Mouse (Mus musculus): ENCODE measurements around the gene Dnajc4.
A peak's percentile ranks its signal among the peaks of the same experiment; 100 is the strongest.

The Dnajc4 gene

GRCm38 (mm10) chr19:6948186-6948585, 44.2 kb downstream of the Dnajc4 start:
- DNase-seq, result peak in 1 of 2 experiments; percentile 41

GRCm38 (mm10) chr19:6947742-6948141, 44.6 kb downstream of the Dnajc4 start:
- DNase-seq, result no peak

- DNase-seq, result peak in 1 of 2 experiments; percentile 44
Observed at GRCm38 (mm10) chr19:6943709-6944108, 48.7 kb downstream of the Dnajc4 start.

DNA sequence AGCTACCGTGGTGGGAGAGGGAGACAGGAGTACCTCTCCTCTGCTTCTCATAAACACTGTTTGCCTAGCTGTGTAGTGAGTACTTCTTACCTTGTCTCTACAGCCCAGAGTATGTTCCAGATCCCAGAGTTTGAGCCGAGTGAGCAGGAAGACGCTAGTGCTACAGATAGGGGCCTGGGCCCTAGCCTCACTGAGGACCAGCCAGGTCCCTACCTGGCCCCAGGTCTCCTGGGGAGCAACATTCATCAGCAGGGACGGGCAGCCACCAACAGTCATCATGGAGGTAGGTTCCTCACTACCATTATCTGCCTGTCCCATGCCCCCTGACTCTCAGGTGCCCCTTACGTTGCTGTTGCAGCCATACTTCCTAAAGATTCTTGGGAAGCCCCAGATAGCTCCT, 49.6 kb downstream of the Dnajc4 start:
- DNase-seq, result peak in 1 of 2 experiments; percentile 48

GRCm38 (mm10) chr19:6942249-6942691, 50.1 kb downstream of the Dnajc4 start, which contains the start of gene Gpr137:
TSS of gene Gpr137 (minus strand) at chr19:6942480.
- peak; percentile 97 to 99 for DNase-seq

DNA sequence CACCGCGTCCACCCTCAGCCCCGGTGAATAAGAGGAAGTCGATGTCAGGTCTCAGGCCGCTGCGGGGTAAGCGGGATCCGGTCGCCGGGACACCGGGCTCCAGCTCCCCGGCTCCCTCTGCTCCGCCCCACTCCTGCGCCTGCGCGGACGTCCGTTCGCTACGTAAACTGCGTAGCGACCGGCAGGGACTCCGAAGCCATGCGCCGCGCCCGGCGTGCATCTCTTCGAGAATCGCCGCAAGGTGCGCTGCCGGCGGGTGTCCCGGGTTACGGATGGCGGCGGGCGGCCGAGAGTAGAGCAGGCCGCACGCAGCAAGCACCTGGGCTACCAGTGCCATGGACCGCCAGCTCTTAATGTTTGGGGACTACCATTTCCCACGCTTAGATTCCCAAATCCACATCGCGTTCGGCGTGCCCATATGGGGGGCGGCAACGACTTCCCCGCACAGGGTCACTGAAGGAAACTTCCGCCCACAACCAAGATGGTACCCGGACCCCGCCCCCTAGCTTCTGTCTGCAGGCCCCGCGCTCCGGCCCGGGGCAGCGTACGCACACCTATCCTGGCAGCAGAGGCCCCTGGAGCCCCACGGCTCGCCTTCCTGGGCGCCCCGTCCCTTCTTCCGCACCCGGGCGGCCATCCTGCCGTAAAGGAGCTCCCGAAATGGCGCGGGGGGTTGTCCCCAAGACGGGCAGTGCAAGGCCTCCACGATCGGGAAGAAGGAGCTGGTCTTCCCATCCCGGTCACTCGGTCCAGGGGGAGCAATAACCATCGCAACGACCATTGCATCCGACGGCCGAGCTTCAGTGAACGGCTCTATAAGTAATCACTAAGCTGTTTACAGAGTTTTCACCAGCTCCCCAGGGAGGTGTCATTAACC, 50.8 kb downstream of the Dnajc4 start, which contains the start of gene Bad:
Gene Bad, plus strand, starts transcription at position 490 of the 877 bp plus-strand sequence.
- peak; percentile 95 to 96 for DNase-seq

GRCm38 (mm10) chr19:6940396-6941351, 51.7 kb downstream of the Dnajc4 start:
- DNase-seq, result peak in 1 of 2 experiments; percentile 60

GRCm38 (mm10) chr19:6939106-6940002, 53.0 kb downstream of the Dnajc4 start:
- DNase-seq, result no peak
